Mouse (Mus musculus) liver, embryonic 16.5 days (tissue): ENCODE results near the gene Rbmx2. TPM values are rescaled to one million over a fixed set of nuclear protein-coding genes. Genes with fewer than 3 reads are reported as not detected.

Source experiments
- ATAC-seq: fragments of 200-750 bp; cut with Nextera tagmentation; 2 replicates; pipeline ENCODE4 v1.8.0; 2017; ENCODE audit warnings: low read depth, mild to moderate bottlenecking, moderate number of reproducible peaks, moderate library complexity
- H3K27ac ChIP-seq: fragments of 300-500 bp; sonication (generic); 2 replicates; pipeline ENCODE4 v1.5.1; 2014; ENCODE audit warnings: mild to moderate bottlenecking, low read length
- H3K27me3 ChIP-seq: fragments of 300-500 bp; sonication (generic); 2 replicates; pipeline ENCODE4 v1.6.1; 2014; ENCODE audit warnings: low read depth, low read length, mixed read lengths; ENCODE audit not compliant: control insufficient read depth, insufficient read depth
- H3K36me3 ChIP-seq: fragments of 300-500 bp; sonication (generic); 2 replicates; pipeline ENCODE4 v1.6.1; 2014; ENCODE audit warnings: mild to moderate bottlenecking; ENCODE audit not compliant: control insufficient read depth, insufficient read depth
- H3K4me1 ChIP-seq: fragments of 300-500 bp; sonication (generic); 2 replicates; pipeline ENCODE4 v1.6.1; 2014; ENCODE audit warnings: low read depth, low read length, mixed read lengths; ENCODE audit not compliant: control insufficient read depth
- H3K4me2 ChIP-seq: fragments of 300-500 bp; sonication (generic); 2 replicates; pipeline ENCODE4 v1.6.1; 2014; ENCODE audit warnings: low read depth, low read length, mixed read lengths
- H3K4me3 ChIP-seq: fragments of 300-500 bp; sonication (generic); 2 replicates; pipeline ENCODE4 v1.5.1; 2014; ENCODE audit warnings: low read depth, mild to moderate bottlenecking, low read length
- H3K9ac ChIP-seq: fragments of 300-500 bp; sonication (generic); 2 replicates; pipeline ENCODE4 v1.6.1; 2014; ENCODE audit warnings: low read depth, low read length
- H3K9me3 ChIP-seq: fragments of 300-500 bp; sonication (generic); replicated peaks from 2 replicates; pipeline ENCODE4 v1.6.1; 2016; ENCODE audit warnings: low read length; ENCODE audit not compliant: control insufficient read depth
- WGBS: fragments of 180-500 bp; shearing (Covaris S2); extraction: QIAGEN DNeasy Blood & Tissue Kit; methylation state at CpG from one replicate; pipeline ENCODE4 v1.1.7; 2014; ENCODE audit not compliant: insufficient replicate concordance; 5-methylcytosine and 5-hydroxymethylcytosine counted together
- polyA plus RNA-seq: library from polyadenylated mRNA; unstranded; fragments of >200 nt; fragmentation: Nextera tagmentation; extraction: Ambion mirVana; gene quantifications from 2 replicates; pipeline ENCODE4 v1.2.1, GENCODE M21; 2015

Rbmx2 gene
- polyA plus RNA-seq, 1 experiment from 2014 or later, result 10.0 TPM

- Histone ChIP-seq H3K9ac (no peak overlapping the region), H3K27me3 (no peaks in the 10 kb centered on the region), H3K36me3 (no peaks in the 10 kb centered on the region; the same call in 1 of the 2 replicates), H3K4me3 (no peak overlapping the region), H3K9me3 (no peaks in the 10 kb centered on the region), H3K4me1 (no peaks in the 10 kb centered on the region), H3K27ac (no peak overlapping the region), H3K4me2 (no peak overlapping the region)
- WGBS, result 78% methylated on average over 8 of the region's 8 CpGs
- ATAC-seq, result no peak
Observed at GRCm38 (mm10) chrX:48712846-48713245, 18.0 kb downstream of the Rbmx2 start.

GRCm38 (mm10) chrX:48754710-48755283 lies 60.0 kb downstream of the Rbmx2 start:
- Histone ChIP-seq H3K27ac (no peak overlapping the region), H3K9me3 (no peaks in the 10 kb centered on the region), H3K9ac (no peak overlapping the region), H3K36me3 (no peaks in the 10 kb centered on the region), H3K4me2 (no peak overlapping the region), H3K27me3 (no peaks in the 10 kb centered on the region), H3K4me3 (no peak overlapping the region), H3K4me1 (no peaks in the 10 kb centered on the region)
- WGBS, result 41% methylated on average over 2 of the region's 2 CpGs
- no peak for ATAC-seq

Other genes with a start within 250 kb of the Rbmx2 start
- gene Elf4, start 231.9 kb upstream of the Rbmx2 start, polyA plus RNA-seq, result 1.9 and 2.8 TPM in 2 replicates
- gene Aifm1, start 181.4 kb upstream of the Rbmx2 start, polyA plus RNA-seq, result 62.8 and 63.9 TPM in 2 replicates
- 0.26 and 0.33 TPM in 2 replicates for gene Rab33a, start 175.7 kb upstream of the Rbmx2 start, polyA plus RNA-seq
- 1.8 and 2.2 TPM in 2 replicates for gene Zfp280c, start 100.5 kb upstream of the Rbmx2 start, polyA plus RNA-seq
- 3.2 and 3.6 TPM in 2 replicates for gene Slc25a14, start 71.6 kb upstream of the Rbmx2 start, polyA plus RNA-seq
- gene Gpr119, start 20.5 kb upstream of the Rbmx2 start, polyA plus RNA-seq, result not detected in 2 replicates
- 0.04 TPM in 1 of 2 replicates, not detected in the other for gene Gm595, start 182.7 kb downstream of the Rbmx2 start, polyA plus RNA-seq